Mouse (Mus musculus): ENCODE results near the gene 1110032F04Rik. TPM values are rescaled to one million over a fixed set of nuclear protein-coding genes. Genes with fewer than 3 reads are reported as not detected.

1110032F04Rik gene
- not detected in 2 replicates for polyA plus RNA-seq (2012; ENCODE audit: insufficient read depth, insufficient read length, missing spikeins)

DNA sequence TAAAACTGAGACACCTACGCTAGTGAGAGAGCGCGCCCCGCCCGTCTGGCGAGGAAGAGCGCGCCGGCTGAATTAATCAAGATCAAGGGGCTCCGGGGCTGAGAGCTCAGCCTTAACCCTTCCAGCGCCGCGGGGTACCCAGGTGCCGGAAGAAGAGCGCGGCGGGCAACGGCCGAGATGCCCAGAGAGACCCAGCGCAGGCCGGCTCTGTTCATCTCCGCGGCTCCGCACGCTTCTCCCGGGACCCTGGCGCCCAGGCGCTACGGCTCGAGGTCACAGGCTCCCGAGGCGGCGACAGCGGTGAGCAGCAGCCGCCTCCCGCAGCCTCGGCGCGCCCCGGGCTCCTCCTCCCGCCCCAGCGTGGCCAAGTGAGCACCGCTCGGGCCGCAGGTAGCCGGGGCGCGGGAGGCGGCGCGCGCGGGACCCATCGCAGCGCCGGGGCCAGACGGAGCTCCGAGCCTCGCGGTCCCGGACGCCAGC, at the start of gene 1110032F04Rik:
TSS of gene 1110032F04Rik (plus strand) at position 376 of the 480 bp plus-strand sequence.
- Histone ChIP-seq H3K4me1 (ENCODE audit: control insufficient read depth, insufficient read depth, insufficient read length, low read length) (no peaks in the 10 kb centered on the region), H3K4me3 (ENCODE audit: insufficient read depth, low read depth, low read length) (peak within 1 kb of the TSS; percentile 53), H3K27ac (replicated peaks; ENCODE audit: low read depth, low read length) (no peak within 1 kb of the TSS)

- H3K4me3 ChIP-seq (ENCODE audit: insufficient read depth, low read depth, low read length) = no peak overlapping the region
- no peak overlapping the region for H3K27ac ChIP-seq (replicated peaks; ENCODE audit: low read depth, low read length)
- H3K4me1 ChIP-seq (ENCODE audit: control insufficient read depth, insufficient read depth, insufficient read length, low read length) = no peaks in the 10 kb centered on the region
These were observed 48.0 kb upstream of the 1110032F04Rik start for GRCm38 (mm10) chr3:68821406-68821805.

DNA sequence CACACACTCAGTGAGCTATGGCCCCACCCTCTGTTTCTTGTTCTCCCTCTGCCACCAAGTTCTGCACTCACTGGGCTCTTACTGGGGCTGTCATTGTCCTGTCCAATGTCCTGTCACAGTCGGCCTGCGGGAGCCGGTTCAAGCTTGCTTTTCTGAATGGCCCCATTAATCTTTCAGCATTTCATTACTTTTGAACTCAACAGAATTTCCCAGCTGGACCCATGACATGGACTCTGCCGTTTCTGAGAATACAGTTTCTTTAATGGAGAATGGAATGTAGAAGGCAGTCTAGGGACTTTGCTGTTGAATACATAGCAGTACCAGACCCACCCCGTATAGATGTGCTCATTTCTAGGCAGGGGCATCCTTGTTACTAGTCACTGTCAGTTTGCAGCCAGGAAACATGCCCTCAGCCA, 47.5 kb upstream of the 1110032F04Rik start:
- H3K27ac ChIP-seq (replicated peaks; ENCODE audit: low read depth, low read length) = no peak overlapping the region
- H3K4me3 ChIP-seq (ENCODE audit: insufficient read depth, low read depth, low read length) = no peak overlapping the region
- H3K4me1 ChIP-seq (ENCODE audit: control insufficient read depth, insufficient read depth, insufficient read length, low read length) = no peaks in the 10 kb centered on the region

DNA sequence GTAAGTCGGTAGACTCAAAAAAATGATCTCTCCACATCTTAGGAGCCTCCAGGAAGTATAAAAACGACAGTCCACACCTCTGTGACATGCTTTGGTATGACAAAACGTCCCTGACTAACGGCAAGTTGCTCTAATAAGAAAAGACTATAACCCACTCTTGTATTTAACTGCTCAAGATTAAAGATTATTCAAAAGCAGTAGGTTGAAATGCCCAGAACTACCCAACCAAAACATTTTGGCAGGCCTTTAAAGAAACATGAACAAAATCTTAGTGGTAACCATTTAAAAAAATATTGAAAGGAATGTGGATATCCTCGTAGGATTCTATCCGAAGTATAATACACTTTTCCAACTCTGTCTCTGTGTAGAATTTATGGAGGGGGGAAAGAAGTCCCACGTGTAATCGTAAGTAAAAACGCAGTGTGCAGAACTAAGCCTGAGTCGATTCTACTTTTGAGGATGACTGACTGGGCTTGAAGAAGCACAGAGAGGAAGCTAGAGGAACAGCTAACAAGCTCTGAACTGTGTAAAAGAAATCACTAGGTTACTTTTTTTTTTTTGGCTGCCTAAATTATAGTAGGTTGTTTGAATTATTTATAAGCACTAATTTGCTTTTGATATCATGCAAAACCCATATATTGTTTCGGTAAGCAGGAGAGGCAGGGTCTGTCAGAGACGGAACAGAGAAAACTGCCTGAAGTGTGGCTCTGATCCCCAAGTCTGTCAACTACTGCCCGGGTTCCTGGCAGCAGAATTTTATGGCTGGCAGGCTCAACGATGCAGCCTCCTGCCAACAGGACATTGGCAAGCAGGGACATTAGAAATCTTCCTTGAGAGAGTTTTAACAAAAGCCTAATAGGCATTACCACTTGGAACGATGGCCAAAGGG, 45.3 kb upstream of the 1110032F04Rik start:
- no peak overlapping the region for H3K4me3 ChIP-seq (ENCODE audit: insufficient read depth, low read depth, low read length)
- H3K4me1 ChIP-seq (ENCODE audit: control insufficient read depth, insufficient read depth, insufficient read length, low read length) = no peaks in the 10 kb centered on the region
- H3K27ac ChIP-seq (replicated peaks; ENCODE audit: low read depth, low read length) = no peak overlapping the region

DNA sequence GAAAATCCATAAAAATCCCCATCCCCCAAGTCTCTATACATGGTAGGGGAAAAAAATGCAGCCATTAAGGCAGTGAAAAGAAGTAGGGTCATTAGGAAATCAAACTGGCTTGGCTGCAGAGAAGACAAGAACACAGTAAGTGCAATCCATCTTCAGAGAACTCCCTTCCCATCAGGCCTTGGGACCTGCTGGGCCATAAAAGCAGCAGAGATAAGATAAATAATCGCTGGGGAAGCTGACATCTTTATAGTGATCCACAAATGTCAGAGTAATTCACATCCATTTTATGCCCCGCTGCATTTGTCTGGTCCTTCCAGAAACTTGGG, 44.7 kb upstream of the 1110032F04Rik start:
- Histone ChIP-seq H3K4me1 (ENCODE audit: control insufficient read depth, insufficient read depth, insufficient read length, low read length) (no peaks in the 10 kb centered on the region), H3K27ac (replicated peaks; ENCODE audit: low read depth, low read length) (no peak overlapping the region), H3K4me3 (ENCODE audit: insufficient read depth, low read depth, low read length) (no peak overlapping the region)

DNA sequence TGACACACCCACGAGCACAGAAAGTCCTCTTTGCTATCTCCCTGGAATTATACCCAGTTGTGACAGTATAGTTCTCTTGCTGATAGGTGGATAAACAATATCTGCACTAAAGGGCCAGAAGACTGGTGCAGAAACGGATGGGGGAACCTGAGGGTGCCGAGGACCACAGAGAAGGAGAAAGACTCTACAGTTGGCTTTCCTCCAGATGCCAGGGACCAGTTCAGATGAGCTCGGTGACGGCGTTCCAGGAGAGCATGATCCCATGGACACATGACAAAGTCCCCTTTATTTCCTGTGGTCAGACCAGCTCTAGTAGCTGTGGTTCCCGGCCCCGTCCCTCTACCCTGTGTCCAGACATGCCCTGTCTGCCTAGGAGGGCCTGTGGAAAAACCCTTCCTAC, 44.2 kb upstream of the 1110032F04Rik start:
- Histone ChIP-seq H3K4me3 (ENCODE audit: insufficient read depth, low read depth, low read length) (no peak overlapping the region), H3K4me1 (ENCODE audit: control insufficient read depth, insufficient read depth, insufficient read length, low read length) (no peaks in the 10 kb centered on the region), H3K27ac (replicated peaks; ENCODE audit: low read depth, low read length) (no peak overlapping the region)

GRCm38 (mm10) chr3:68827671-68828070, 41.7 kb upstream of the 1110032F04Rik start:
- Histone ChIP-seq H3K27ac (replicated peaks; ENCODE audit: low read depth, low read length) (no peak overlapping the region), H3K4me1 (ENCODE audit: control insufficient read depth, insufficient read depth, insufficient read length, low read length) (no peaks in the 10 kb centered on the region), H3K4me3 (ENCODE audit: insufficient read depth, low read depth, low read length) (no peak overlapping the region)

DNA sequence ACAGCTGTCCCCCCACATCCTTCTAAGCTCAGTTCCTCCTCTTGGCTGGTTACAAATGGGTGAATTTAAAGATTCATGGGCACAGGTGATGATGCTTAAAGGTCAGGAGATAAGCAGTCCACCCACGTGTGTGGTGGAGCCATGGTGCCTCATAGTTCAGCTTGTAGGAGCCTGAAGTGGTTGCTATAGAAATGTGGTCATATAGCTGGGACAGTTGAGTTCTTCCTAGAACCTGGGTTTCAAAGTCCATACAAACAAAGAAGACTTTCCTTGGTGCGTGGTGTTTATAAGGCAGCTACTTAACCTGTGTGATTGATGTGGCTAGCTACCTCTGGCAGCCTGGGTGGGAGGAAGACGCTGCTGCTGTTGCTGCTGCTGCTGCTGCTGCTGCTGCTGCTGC, 39.4 kb upstream of the 1110032F04Rik start:
- Histone ChIP-seq H3K27ac (replicated peaks; ENCODE audit: low read depth, low read length) (no peak overlapping the region), H3K4me1 (ENCODE audit: control insufficient read depth, insufficient read depth, insufficient read length, low read length) (no peaks in the 10 kb centered on the region), H3K4me3 (ENCODE audit: insufficient read depth, low read depth, low read length) (no peak overlapping the region)

DNA sequence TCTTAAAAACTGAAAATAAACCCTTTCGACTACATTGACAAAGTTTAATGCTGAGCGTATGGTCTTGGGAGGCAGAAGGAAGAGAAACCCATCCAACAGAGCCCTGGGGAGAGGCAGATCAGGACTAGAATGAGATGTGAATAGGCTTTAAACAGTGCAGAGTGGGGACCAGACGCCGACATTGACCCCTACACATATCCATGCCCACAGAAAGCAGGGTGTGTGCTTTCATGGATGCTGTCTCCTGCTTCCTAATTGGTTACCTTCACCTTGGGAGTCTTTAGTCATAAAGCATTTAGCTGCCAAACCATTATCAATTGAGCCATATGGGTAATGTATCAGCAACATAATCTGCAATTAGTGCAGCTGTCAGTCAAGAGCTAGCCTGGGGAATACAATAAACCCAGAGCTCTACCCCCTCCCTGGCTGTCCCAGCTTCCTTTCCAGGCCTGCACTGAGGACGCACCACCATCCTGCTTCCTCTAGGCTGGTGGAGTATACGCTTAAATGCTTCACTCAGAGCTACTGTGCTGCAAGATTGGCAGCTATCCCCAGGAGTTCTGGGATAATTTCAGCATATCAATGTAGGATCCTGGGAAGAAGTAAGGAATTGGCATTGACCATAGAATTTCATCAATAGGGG, 32.4 kb upstream of the 1110032F04Rik start:
- no peak overlapping the region for H3K27ac ChIP-seq (replicated peaks; ENCODE audit: low read depth, low read length)
- H3K4me1 ChIP-seq (ENCODE audit: control insufficient read depth, insufficient read depth, insufficient read length, low read length) = no peaks in the 10 kb centered on the region
- no peak overlapping the region for H3K4me3 ChIP-seq (ENCODE audit: insufficient read depth, low read depth, low read length)

- H3K4me1 ChIP-seq (ENCODE audit: control insufficient read depth, insufficient read depth, insufficient read length, low read length) = no peaks in the 10 kb centered on the region
- no peak overlapping the region for H3K4me3 ChIP-seq (ENCODE audit: insufficient read depth, low read depth, low read length)
- H3K27ac ChIP-seq (replicated peaks; ENCODE audit: low read depth, low read length) = no peak overlapping the region
These were observed 29.2 kb upstream of the 1110032F04Rik start for GRCm38 (mm10) chr3:68840206-68840605.

GRCm38 (mm10) chr3:68844025-68844424, 25.4 kb upstream of the 1110032F04Rik start:
- H3K27ac ChIP-seq (replicated peaks; ENCODE audit: low read depth, low read length) = no peak overlapping the region
- H3K4me1 ChIP-seq (ENCODE audit: control insufficient read depth, insufficient read depth, insufficient read length, low read length) = no peaks in the 10 kb centered on the region
- no peak overlapping the region for H3K4me3 ChIP-seq (ENCODE audit: insufficient read depth, low read depth, low read length)

DNA sequence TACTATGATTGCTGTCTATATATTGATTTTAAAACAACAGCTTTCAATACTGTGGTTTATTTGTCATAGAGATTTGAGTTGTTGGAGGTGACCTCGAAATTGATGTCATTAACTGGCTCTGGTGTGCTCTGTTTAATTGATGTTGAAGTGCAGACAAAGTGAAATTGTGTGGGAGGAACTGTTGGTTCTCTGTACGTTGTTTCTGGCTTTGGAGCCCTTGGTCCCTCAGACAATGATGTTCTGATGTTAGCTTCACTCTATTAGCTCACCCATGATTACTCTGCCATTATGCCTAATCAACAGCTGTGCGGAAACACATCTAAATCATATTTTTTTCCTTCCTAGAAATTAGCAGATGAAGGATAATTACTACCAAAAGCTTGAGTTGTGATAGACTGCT, 21.1 kb upstream of the 1110032F04Rik start:
- Histone ChIP-seq H3K4me3 (ENCODE audit: insufficient read depth, low read depth, low read length) (no peak overlapping the region), H3K4me1 (ENCODE audit: control insufficient read depth, insufficient read depth, insufficient read length, low read length) (no peaks in the 10 kb centered on the region), H3K27ac (replicated peaks; ENCODE audit: low read depth, low read length) (no peak overlapping the region)

GRCm38 (mm10) chr3:68852414-68852813, 17.0 kb upstream of the 1110032F04Rik start:
- H3K4me3 ChIP-seq (ENCODE audit: insufficient read depth, low read depth, low read length) = no peak overlapping the region
- no peaks in the 10 kb centered on the region for H3K4me1 ChIP-seq (ENCODE audit: control insufficient read depth, insufficient read depth, insufficient read length, low read length)
- no peak overlapping the region for H3K27ac ChIP-seq (replicated peaks; ENCODE audit: low read depth, low read length)

GRCm38 (mm10) chr3:68869691-68870567, 543 bp downstream of the 1110032F04Rik start:
- no peak overlapping the region for H3K27ac ChIP-seq (replicated peaks; ENCODE audit: low read depth, low read length)
- peak overlapping the region; percentile 53 for H3K4me3 ChIP-seq (ENCODE audit: insufficient read depth, low read depth, low read length)
- no peaks in the 10 kb centered on the region for H3K4me1 ChIP-seq (ENCODE audit: control insufficient read depth, insufficient read depth, insufficient read length, low read length)

GRCm38 (mm10) chr3:68870568-68870950, 1.2 kb downstream of the 1110032F04Rik start:
- peak overlapping the region; percentile 53 for H3K4me3 ChIP-seq (ENCODE audit: insufficient read depth, low read depth, low read length)
- H3K27ac ChIP-seq (replicated peaks; ENCODE audit: low read depth, low read length) = no peak overlapping the region
- no peaks in the 10 kb centered on the region for H3K4me1 ChIP-seq (ENCODE audit: control insufficient read depth, insufficient read depth, insufficient read length, low read length)
